Mouse (Mus musculus) C2C12 (cell line): Measurements from ENCODE around the gene Syce2.

Experiments
- CEBPB ChIP-seq: IDR thresholded peaks from one replicate; pipeline ENCODE4 v1.6.1; 2011; ENCODE audit warnings: low read depth, mild to moderate bottlenecking, control low read depth, moderate library complexity
- CTCF ChIP-seq: IDR thresholded peaks from one replicate; pipeline ENCODE4 v1.5.1; 2011; ENCODE audit not compliant: control insufficient read depth, insufficient read depth, insufficient read length
- FOSL1 ChIP-seq: IDR thresholded peaks from one replicate; pipeline ENCODE4 v1.8.0; 2011; ENCODE audit warnings: mild to moderate bottlenecking, low read length; ENCODE audit not compliant: poor library complexity, insufficient read depth, severe bottlenecking
- MAX ChIP-seq: IDR thresholded peaks from one replicate; pipeline ENCODE4 v1.6.1; 2011; ENCODE audit warnings: mild to moderate bottlenecking, control low read depth
- MYOD1 ChIP-seq: IDR thresholded peaks from one replicate; pipeline ENCODE4 v1.6.1; 2011; ENCODE audit warnings: low read depth; ENCODE audit not compliant: control insufficient read depth, insufficient read length
- MYOG ChIP-seq: IDR thresholded peaks from one replicate; pipeline ENCODE4 v1.6.1; 2011; ENCODE audit not compliant: control insufficient read depth, insufficient read length; ENCODE audit errors: extremely low read depth
- USF1 ChIP-seq: IDR thresholded peaks from one replicate; pipeline ENCODE4 v1.6.1; 2011; ENCODE audit warnings: low read depth, mild to moderate bottlenecking, control low read depth, moderate library complexity

DNA sequence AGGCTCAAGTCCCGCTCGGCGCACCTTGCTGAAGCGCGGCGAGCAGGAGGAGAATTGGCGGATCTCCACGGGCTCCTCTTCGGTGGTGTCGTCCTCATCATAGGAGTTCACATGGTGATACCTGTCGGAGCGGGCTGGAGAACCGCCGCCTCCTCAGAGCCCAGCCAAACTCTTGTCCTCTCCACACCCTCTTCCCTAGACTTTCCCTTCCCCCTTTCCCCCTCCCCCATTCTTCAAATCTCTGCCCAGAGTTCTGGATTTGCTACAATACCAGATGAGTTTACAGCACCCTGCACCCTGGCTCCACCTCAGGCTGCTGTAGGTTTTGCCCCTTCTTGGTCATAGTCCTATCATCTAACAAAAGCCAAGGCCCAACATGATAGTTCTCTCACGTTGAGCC lies 46.7 kb downstream of the Syce2 start:
- TF ChIP-seq CTCF = no peak
- no peak for TF ChIP-seq MYOG
- TF ChIP-seq CEBPB = no peak
- no peak for TF ChIP-seq MYOD1
- no peak for TF ChIP-seq FOSL1
- TF ChIP-seq MAX = no peak
- TF ChIP-seq USF1 = no peak
